Mouse (Mus musculus) cerebellum, adult 2 months (tissue): Measurements from ENCODE around the gene Gnat2.

Experiments used
- CTCF ChIP-seq: fragments of 200-500 bp; IDR thresholded peaks from 2 replicates; pipeline ENCODE4 v1.5.1; 2011; ENCODE audit warnings: low read depth, mild to moderate bottlenecking, control low read depth, low read length, moderate library complexity, borderline replicate concordance; ENCODE audit not compliant: insufficient read depth
- POLR2A ChIP-seq: fragments of 200-500 bp; IDR thresholded peaks from 2 replicates; pipeline ENCODE4 v1.6.1; 2011; ENCODE audit warnings: low read length, control low read depth, borderline replicate concordance; ENCODE audit not compliant: insufficient read depth

DNA sequence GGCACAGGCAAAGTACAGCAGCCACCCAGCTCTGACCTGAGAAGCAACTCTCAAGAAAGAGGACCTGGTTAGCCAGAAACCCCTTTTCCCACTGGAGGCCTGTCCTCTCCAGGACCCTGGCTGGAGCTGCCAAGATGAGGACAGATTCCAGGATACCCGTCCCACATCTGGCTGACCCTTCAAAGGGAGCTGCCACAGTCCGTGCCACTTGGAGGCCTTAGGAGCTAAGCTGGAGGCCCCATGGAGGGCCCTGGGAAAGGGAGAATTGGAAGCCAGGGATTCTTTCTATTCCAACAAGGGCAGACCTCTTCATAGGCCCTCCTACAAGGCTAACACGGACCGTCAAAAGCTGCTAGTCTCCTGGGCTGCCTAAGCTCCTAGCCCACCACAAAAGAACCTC, 10.9 kb upstream of the Gnat2 start:
- no peak for TF ChIP-seq CTCF
- no peak for TF ChIP-seq POLR2A
